Mouse (Mus musculus) olfactory bulb, adult 2 months (tissue): ENCODE results near the gene Map3k7. TPM values are rescaled to one million over a fixed set of nuclear protein-coding genes. Genes with fewer than 3 reads are reported as not detected.

ENCODE experiments used
- H3K27ac ChIP-seq: fragments of 200-500 bp; 2 replicates; pipeline ENCODE4 v1.5.1; 2012; ENCODE audit warnings: low read depth, low read length; ENCODE audit not compliant: insufficient read depth
- H3K4me1 ChIP-seq: fragments of 200-500 bp; 2 replicates; pipeline ENCODE4 v1.6.1; 2012; ENCODE audit warnings: low read length; ENCODE audit not compliant: control insufficient read depth, insufficient read depth
- H3K4me3 ChIP-seq: fragments of 200-500 bp; 2 replicates; pipeline ENCODE4 v1.5.1; 2012; ENCODE audit warnings: mild to moderate bottlenecking, low read depth, low read length, moderate library complexity; ENCODE audit not compliant: insufficient read depth
- CTCF ChIP-seq: fragments of 200-500 bp; IDR thresholded peaks from 2 replicates; pipeline ENCODE4 v1.5.1; 2012; ENCODE audit warnings: low read depth, mild to moderate bottlenecking, low read length, moderate library complexity; ENCODE audit not compliant: insufficient read depth
- POLR2A ChIP-seq: fragments of 200-500 bp; IDR thresholded peaks from 2 replicates; pipeline ENCODE4 v1.6.1; 2012; ENCODE audit warnings: mild to moderate bottlenecking, low read depth, low read length, moderate library complexity; ENCODE audit not compliant: insufficient read depth
- WGBS: fragments of 180-500 bp; shearing (Covaris S2); methylation state at CpG from one replicate; pipeline ENCODE4 v1.1.7; 2018; 5-methylcytosine and 5-hydroxymethylcytosine counted together
- polyA plus RNA-seq: library from polyadenylated mRNA; stranded (reverse); fragments of >200 nt; gene quantifications from 2 replicates; pipeline ENCODE4 v1.2.4, GENCODE M21; 2012; ENCODE audit warnings: low replicate concordance; ENCODE audit not compliant: missing spikeins, insufficient read depth, insufficient read length

Gene Map3k7
- polyA plus RNA-seq: 108 and 182 TPM in 2 replicates

- peak within 1 kb of the TSS; percentile 94 for H3K4me3 ChIP-seq
- peak within 1 kb of the TSS; percentile 98 for H3K27ac ChIP-seq
- TF ChIP-seq CTCF (no peak), POLR2A (peak; percentile 57)
- WGBS: under 1% methylated on average over 88 of the region's 88 CpGs
- H3K4me1 ChIP-seq: no peaks in the 10 kb centered on the region
These were observed at the start of gene Map3k7 for GRCm38 (mm10) chr4:31963354-31964193. Map3k7 (plus strand) TSS chr4:31964097.

DNA sequence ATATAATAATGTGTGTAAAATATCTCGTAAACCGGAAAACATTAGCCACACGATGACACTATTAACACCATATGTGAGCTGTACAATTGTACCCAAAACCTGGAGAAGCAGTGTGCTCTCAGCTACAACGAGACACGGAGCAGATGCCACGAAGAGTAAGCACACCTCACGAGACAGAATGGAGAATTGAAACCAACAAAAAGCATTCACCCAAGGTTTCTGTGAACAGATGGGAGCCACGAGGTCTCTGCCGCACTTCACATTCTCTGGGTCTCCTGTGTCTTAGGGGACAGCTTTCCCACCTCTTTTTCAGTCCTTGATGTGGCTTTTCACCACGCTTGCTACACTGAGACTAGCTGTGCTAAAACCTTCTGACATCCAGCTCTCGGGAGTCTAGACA, 48.8 kb upstream of the Map3k7 start:
- H3K27ac ChIP-seq: no peak overlapping the region
- TF ChIP-seq POLR2A: no peak
- TF ChIP-seq CTCF: no peak
- no peaks in the 10 kb centered on the region for H3K4me1 ChIP-seq
- H3K4me3 ChIP-seq: no peak overlapping the region
- 67% methylated on average over 11 of the region's 11 CpGs for WGBS

- H3K27ac ChIP-seq: no peak overlapping the region
- H3K4me3 ChIP-seq: no peak overlapping the region
- no peaks in the 10 kb centered on the region for H3K4me1 ChIP-seq
- no peak for TF ChIP-seq POLR2A
- no peak for TF ChIP-seq CTCF
- WGBS: 95% methylated on average over 5 of the region's 5 CpGs
These were observed 45.2 kb upstream of the Map3k7 start for GRCm38 (mm10) chr4:31918717-31919116.

DNA sequence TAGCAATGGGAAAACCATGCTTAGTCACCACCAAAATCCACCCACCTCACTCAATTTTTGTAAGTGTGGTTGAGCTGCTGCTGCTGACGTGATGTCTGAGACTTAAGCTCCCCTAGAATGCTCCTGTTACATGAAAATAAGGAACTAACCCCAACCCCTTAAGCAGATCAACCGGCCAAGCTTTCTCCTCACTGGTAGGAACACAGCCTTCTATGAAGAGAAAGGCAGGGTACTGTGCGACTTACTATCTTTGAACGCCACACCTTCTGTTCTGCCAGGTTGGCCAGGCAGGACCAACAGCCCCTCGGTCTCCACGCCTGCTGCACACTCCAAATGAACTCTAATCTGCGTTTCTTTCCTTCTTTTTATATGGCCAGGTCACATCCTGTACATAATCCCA, 41.7 kb upstream of the Map3k7 start:
- TF ChIP-seq CTCF (no peak), POLR2A (no peak)
- Histone ChIP-seq H3K4me1 (no peaks in the 10 kb centered on the region), H3K27ac (no peak overlapping the region), H3K4me3 (no peak overlapping the region)
- 82% methylated on average over 7 of the region's 7 CpGs for WGBS

- WGBS: 83% methylated on average over 8 of the region's 8 CpGs
These were observed 40.5 kb upstream of the Map3k7 start for GRCm38 (mm10) chr4:31923437-31923836.

DNA sequence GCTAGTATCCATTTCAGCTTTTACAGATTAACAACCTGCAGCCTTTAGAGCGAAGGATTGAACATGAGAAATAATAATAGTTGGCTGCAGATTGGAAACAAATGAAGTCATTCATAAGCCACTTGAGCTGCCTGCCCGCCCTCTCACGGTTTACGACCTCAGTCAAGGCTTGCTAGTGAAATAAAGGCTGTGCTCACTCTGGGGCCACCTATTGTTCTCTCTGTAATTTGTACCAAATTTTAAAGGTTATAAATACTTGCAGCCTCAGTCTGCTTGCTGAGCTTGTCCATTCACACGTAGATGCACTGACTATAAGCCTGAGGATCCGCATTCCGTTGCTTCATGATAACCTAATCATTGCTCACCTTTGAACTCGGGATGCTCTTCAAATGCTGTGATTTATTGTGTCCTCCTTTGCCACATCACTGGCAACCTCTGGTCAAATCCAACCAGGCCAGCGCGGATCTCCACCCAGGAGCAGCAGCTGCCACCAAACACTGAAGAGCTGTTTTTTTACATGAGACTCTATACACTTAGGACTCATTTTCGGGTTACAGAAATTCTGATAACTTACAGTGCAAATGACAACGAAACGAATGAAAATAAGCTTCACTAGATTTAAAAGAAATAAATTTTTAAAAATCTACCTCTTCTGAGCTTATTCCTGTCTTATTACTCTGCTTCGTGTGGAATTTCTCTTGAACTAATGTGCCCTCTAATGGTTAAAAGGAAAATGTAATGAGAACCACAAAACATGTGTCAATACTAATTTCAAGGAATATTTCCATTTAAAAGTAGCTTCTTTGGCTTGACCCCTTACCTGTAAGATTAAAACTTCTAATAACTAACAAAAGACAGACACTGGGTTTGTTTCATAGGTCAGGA, 39.4 kb upstream of the Map3k7 start:
- TF ChIP-seq POLR2A (no peak), CTCF (no peak)
- Histone ChIP-seq H3K4me3 (no peak overlapping the region), H3K4me1 (no peaks in the 10 kb centered on the region), H3K27ac (no peak overlapping the region)
- 52% methylated on average over 14 of the region's 14 CpGs for WGBS

More at GRCm38 (mm10) chr4:31923437-31923836, 40.5 kb upstream of the Map3k7 start:
- Histone ChIP-seq H3K27ac (no peak overlapping the region), H3K4me3 (no peak overlapping the region), H3K4me1 (no peaks in the 10 kb centered on the region)
- TF ChIP-seq CTCF (no peak), POLR2A (no peak)

- Histone ChIP-seq H3K27ac (no peak overlapping the region), H3K4me3 (no peak overlapping the region), H3K4me1 (peaks cover 12% of the 10 kb centered on the region)
- TF ChIP-seq CTCF (no peak), POLR2A (no peak)
- 30% methylated on average over 3 of the region's 3 CpGs for WGBS
These were observed 30.7 kb upstream of the Map3k7 start for GRCm38 (mm10) chr4:31933171-31933570.

- WGBS: 77% methylated on average over 3 of the region's 3 CpGs
- H3K4me3 ChIP-seq: no peak overlapping the region
- H3K27ac ChIP-seq: no peak overlapping the region
- TF ChIP-seq POLR2A (no peak), CTCF (no peak)
- peaks cover 12% of the 10 kb centered on the region for H3K4me1 ChIP-seq
These were observed 28.0 kb upstream of the Map3k7 start for GRCm38 (mm10) chr4:31935831-31936306.
